Mouse (Mus musculus) midbrain, embryonic 14.5 days (tissue): ENCODE data around the gene Map3k20. TPM values are rescaled to one million over a fixed set of nuclear protein-coding genes. Genes with fewer than 3 reads are reported as not detected.

Experiments
- ATAC-seq: fragments of 200-750 bp; cut with Nextera tagmentation; 2 replicates; pipeline ENCODE4 v1.8.0; 2017; ENCODE audit warnings: moderate number of reproducible peaks, moderate library complexity; ENCODE audit not compliant: low FRiP score, low TSS enrichment
- DNase-seq: peaks from one replicate; pipeline ENCODE4 v3.0.0-alpha.2; 2015
- H3K27ac ChIP-seq: fragments of 300-500 bp; sonication (generic); replicated peaks from 2 replicates; pipeline ENCODE4 v1.5.1; 2014; ENCODE audit warnings: mild to moderate bottlenecking, low read depth, low read length, moderate library complexity
- H3K27me3 ChIP-seq: fragments of 300-500 bp; sonication (generic); 2 replicates; pipeline ENCODE4 v1.6.1; 2014; ENCODE audit warnings: low read length, control low read depth, mixed read lengths; ENCODE audit not compliant: control insufficient read depth, insufficient read depth
- H3K36me3 ChIP-seq: fragments of 300-500 bp; sonication (generic); 2 replicates; pipeline ENCODE4 v1.6.1; 2014; ENCODE audit warnings: low read length, control low read depth; ENCODE audit not compliant: control insufficient read depth, insufficient read depth
- H3K4me1 ChIP-seq: fragments of 300-500 bp; sonication (generic); 2 replicates; pipeline ENCODE4 v1.6.1; 2014; ENCODE audit warnings: mild to moderate bottlenecking, antibody characterized with exemption, low read length, control low read depth; ENCODE audit not compliant: control insufficient read depth, insufficient read depth
- H3K4me2 ChIP-seq: fragments of 300-500 bp; sonication (generic); 2 replicates; pipeline ENCODE4 v1.6.1; 2014; ENCODE audit warnings: mild to moderate bottlenecking, low read length, moderate library complexity
- H3K4me3 ChIP-seq: fragments of 300-500 bp; sonication (generic); replicated peaks from 2 replicates; pipeline ENCODE4 v1.5.1; 2014; ENCODE audit warnings: low read depth, low read length
- H3K9ac ChIP-seq: fragments of 300-500 bp; sonication (generic); replicated peaks from 2 replicates; pipeline ENCODE4 v1.6.1; 2014; ENCODE audit warnings: mild to moderate bottlenecking, low read length, moderate library complexity
- H3K9me3 ChIP-seq: fragments of 300-500 bp; sonication (generic); 2 replicates; pipeline ENCODE4 v1.6.1; 2016; ENCODE audit warnings: low read length, control low read depth, mixed read lengths; ENCODE audit not compliant: control insufficient read depth
- WGBS: fragments of 180-500 bp; shearing (Covaris S2); extraction: QIAGEN DNeasy Blood & Tissue Kit; methylation state at CpG from one replicate; pipeline ENCODE4 v1.1.7; 2014; 5-methylcytosine and 5-hydroxymethylcytosine counted together
- polyA plus RNA-seq: library from polyadenylated mRNA; unstranded; fragments of >200 nt; fragmentation: Nextera tagmentation; extraction: Ambion mirVana; gene quantifications from 2 replicates; pipeline ENCODE4 v1.2.1, GENCODE M21; 2014

Gene Map3k20
- polyA plus RNA-seq, 1 experiment from 2014 or later, result 6.6 TPM

DNA sequence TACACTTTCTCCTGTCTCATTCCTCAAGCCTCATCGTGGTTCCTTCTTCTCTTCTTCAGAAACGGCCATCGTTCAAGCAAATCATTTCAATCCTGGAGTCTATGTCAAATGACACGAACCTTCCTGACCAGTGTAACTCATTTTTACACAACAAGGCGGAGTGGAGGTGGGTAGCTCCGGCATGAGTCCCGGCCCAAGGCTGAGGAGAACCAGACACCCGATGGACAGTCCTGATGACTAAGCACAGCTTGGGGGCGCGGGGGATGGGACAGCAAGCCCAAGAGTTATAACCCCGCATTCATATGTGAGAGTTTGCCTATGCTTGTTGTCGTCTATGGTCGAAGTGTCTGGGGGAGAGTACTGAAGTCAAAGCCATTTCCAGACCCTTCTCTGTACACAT is 104.0 kb downstream of the Map3k20 start:
- 91% methylated on average over 13 of the region's 13 CpGs for WGBS

DNA sequence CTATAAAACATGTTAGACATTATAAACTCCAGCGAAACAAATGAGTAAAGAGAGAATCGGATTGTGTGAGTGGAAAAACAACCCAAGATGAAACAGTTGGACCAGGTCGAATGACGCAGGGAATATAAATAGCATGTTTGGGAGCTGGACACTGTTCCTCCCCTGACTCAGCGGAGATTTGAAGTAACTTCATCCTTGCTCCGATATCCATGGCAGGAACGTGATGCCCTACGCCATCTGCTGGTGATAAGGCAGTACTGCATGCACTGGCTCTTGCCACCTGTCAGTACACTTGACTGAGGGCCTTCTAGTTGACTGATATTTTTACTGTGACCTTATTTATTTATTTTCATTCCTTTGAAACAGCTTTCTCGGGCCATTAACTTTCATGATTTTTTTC is 104.5 kb downstream of the Map3k20 start:
- WGBS, result 27% methylated on average over 9 of the region's 9 CpGs
- no peak overlapping the region for H3K27ac ChIP-seq
- no peak for ATAC-seq

More for the DNA sequence above, 104.0 kb downstream of the Map3k20 start:
- no peak overlapping the region for H3K27ac ChIP-seq
- H3K4me3 ChIP-seq, result no peak overlapping the region
- peaks cover 4% of the 10 kb centered on the region for H3K4me1 ChIP-seq
- H3K9ac ChIP-seq, result no peak overlapping the region
- H3K4me2 ChIP-seq, result no peak overlapping the region
- H3K27me3 ChIP-seq, result no peaks in the 10 kb centered on the region
- H3K36me3 ChIP-seq, result no peaks in the 10 kb centered on the region
- DNase-seq (no peak), ATAC-seq (no peak)
- no peaks in the 10 kb centered on the region for H3K9me3 ChIP-seq

GRCm38 (mm10) chr2:72390474-72390873 is 105.0 kb downstream of the Map3k20 start:
- WGBS, result 88% methylated on average over 6 of the region's 6 CpGs
- H3K9ac ChIP-seq, result no peak overlapping the region
- H3K27ac ChIP-seq, result 0 out of 2 replicates have a peak overlapping the region, but pooled peaks have one; percentile 52
- no peaks in the 10 kb centered on the region for H3K27me3 ChIP-seq
- H3K36me3 ChIP-seq, result no peaks in the 10 kb centered on the region
- DNase-seq, result no peak
- no peak overlapping the region for H3K4me3 ChIP-seq
- H3K9me3 ChIP-seq, result 0 out of 2 replicates have a peak, but pooled peaks cover 4% of the 10 kb centered on the region
- no peak overlapping the region for H3K4me2 ChIP-seq
- peaks cover 4% of the 10 kb centered on the region for H3K4me1 ChIP-seq
- ATAC-seq, result no peak

More for the DNA sequence above, 104.5 kb downstream of the Map3k20 start:
- H3K4me1 ChIP-seq, result peaks cover 4% of the 10 kb centered on the region
- no peak overlapping the region for H3K9ac ChIP-seq
- no peaks in the 10 kb centered on the region for H3K27me3 ChIP-seq
- H3K4me3 ChIP-seq, result no peak overlapping the region
- H3K9me3 ChIP-seq, result no peaks in the 10 kb centered on the region
- no peak overlapping the region for H3K4me2 ChIP-seq
- peak; percentile 86 for DNase-seq
- H3K36me3 ChIP-seq, result no peaks in the 10 kb centered on the region

GRCm38 (mm10) chr2:72391024-72391423 is 105.6 kb downstream of the Map3k20 start:
- ATAC-seq (peak; percentile 46; the same call in 1 of the 2 replicates), DNase-seq (peak; percentile 63)
- H3K36me3 ChIP-seq, result no peaks in the 10 kb centered on the region
- 15% methylated on average over 4 of the region's 4 CpGs for WGBS
- 0 out of 2 replicates have a peak, but pooled peaks cover 7% of the 10 kb centered on the region for H3K9me3 ChIP-seq
- peaks cover 4% of the 10 kb centered on the region for H3K4me1 ChIP-seq
- H3K4me3 ChIP-seq, result no peak overlapping the region
- H3K27me3 ChIP-seq, result no peaks in the 10 kb centered on the region
- H3K9ac ChIP-seq, result no peak overlapping the region
- no peak overlapping the region for H3K27ac ChIP-seq
- H3K4me2 ChIP-seq, result peak overlapping the region; percentile 27

DNA sequence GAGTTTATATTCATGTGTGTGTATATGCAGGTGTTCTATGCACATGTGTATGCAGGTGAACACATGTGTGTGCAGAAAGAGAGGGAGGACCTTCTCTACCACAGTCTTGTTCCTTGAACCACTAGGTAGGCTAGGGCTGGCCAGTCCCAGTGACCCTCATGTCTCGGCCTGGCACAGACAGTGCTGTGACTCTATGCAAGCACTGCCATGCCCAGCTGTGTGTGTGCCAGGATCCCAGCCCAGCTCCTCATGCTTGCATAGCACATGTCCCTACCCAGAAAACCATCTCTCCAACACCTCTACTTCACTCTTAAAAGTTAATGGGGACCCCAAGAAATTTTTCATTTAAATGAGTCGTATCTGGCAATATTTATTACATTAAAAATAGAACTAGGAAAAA is 106.3 kb downstream of the Map3k20 start:
- no peak for DNase-seq
- H3K9ac ChIP-seq, result no peak overlapping the region
- WGBS, result 95% methylated on average over 2 of the region's 2 CpGs
- no peak for ATAC-seq
- no peak overlapping the region for H3K4me2 ChIP-seq
- H3K9me3 ChIP-seq, result 0 out of 2 replicates have a peak, but pooled peaks cover 7% of the 10 kb centered on the region
- H3K4me1 ChIP-seq, result peaks cover 4% of the 10 kb centered on the region
- no peaks in the 10 kb centered on the region for H3K36me3 ChIP-seq
- no peak overlapping the region for H3K4me3 ChIP-seq
- H3K27ac ChIP-seq, result 0 out of 2 replicates have a peak overlapping the region, but pooled peaks have one; percentile 5
- H3K27me3 ChIP-seq, result no peaks in the 10 kb centered on the region

GRCm38 (mm10) chr2:72392316-72392715 is 106.9 kb downstream of the Map3k20 start:
- peaks cover 4% of the 10 kb centered on the region for H3K4me1 ChIP-seq
- 79% methylated on average over 4 of the region's 4 CpGs for WGBS
- 0 out of 2 replicates have a peak, but pooled peaks cover 7% of the 10 kb centered on the region for H3K9me3 ChIP-seq
- ATAC-seq (no peak), DNase-seq (no peak)
- no peak overlapping the region for H3K4me2 ChIP-seq
- H3K36me3 ChIP-seq, result no peaks in the 10 kb centered on the region
- no peak overlapping the region for H3K9ac ChIP-seq
- H3K27me3 ChIP-seq, result no peaks in the 10 kb centered on the region
- no peak overlapping the region for H3K27ac ChIP-seq
- H3K4me3 ChIP-seq, result no peak overlapping the region

DNA sequence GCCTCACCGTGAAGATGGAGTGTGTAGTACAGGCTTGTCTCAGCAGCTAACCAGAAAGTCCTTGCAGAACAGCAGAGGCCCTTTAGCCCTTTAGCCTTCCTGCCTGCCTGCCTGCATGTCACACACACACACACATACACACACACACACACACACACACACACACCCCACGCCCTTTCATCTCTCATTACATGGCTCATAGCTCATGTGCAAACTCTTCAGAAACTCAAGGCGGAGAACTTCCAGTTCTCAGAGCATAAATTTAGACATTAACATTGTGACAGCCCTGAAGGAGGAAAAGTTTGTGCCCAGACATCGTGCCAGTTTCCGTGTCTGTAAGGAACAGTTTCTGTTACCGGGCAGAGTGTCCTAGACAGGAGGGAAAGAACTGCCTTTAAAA is 111.5 kb downstream of the Map3k20 start:
- Histone ChIP-seq H3K9me3 (0 out of 2 replicates have a peak, but pooled peaks cover 7% of the 10 kb centered on the region), H3K9ac (no peak overlapping the region), H3K27ac (no peak overlapping the region), H3K4me1 (no peaks in the 10 kb centered on the region), H3K36me3 (no peaks in the 10 kb centered on the region), H3K4me3 (no peak overlapping the region), H3K27me3 (no peaks in the 10 kb centered on the region), H3K4me2 (no peak overlapping the region)
- WGBS, result 92% methylated on average over 6 of the region's 6 CpGs
- no peak for DNase-seq
- ATAC-seq, result no peak

- H3K9me3 ChIP-seq, result 0 out of 2 replicates have a peak, but pooled peaks cover 7% of the 10 kb centered on the region
- H3K27ac ChIP-seq, result no peak overlapping the region
- 23% methylated on average over 13 of the region's 13 CpGs for WGBS
- no peak overlapping the region for H3K9ac ChIP-seq
- no peaks in the 10 kb centered on the region for H3K36me3 ChIP-seq
- DNase-seq, result no peak
- H3K27me3 ChIP-seq, result no peaks in the 10 kb centered on the region
- ATAC-seq, result no peak
- no peaks in the 10 kb centered on the region for H3K4me1 ChIP-seq
- no peak overlapping the region for H3K4me2 ChIP-seq
- no peak overlapping the region for H3K4me3 ChIP-seq
These were observed 112.8 kb downstream of the Map3k20 start for GRCm38 (mm10) chr2:72398227-72398626.

GRCm38 (mm10) chr2:72399469-72400195 is 114.2 kb downstream of the Map3k20 start:
- Histone ChIP-seq H3K27ac (no peak overlapping the region), H3K4me3 (no peak overlapping the region), H3K27me3 (no peaks in the 10 kb centered on the region), H3K9ac (no peak overlapping the region), H3K9me3 (0 out of 2 replicates have a peak, but pooled peaks cover 7% of the 10 kb centered on the region), H3K36me3 (no peaks in the 10 kb centered on the region), H3K4me2 (no peak overlapping the region), H3K4me1 (no peaks in the 10 kb centered on the region)
- DNase-seq, result no peak
- no peak for ATAC-seq
- 74% methylated on average over 12 of the region's 12 CpGs for WGBS
